Mouse (Mus musculus) forebrain, embryonic 11.5 days (tissue): ENCODE results near the gene Ncf2. TPM values are rescaled to one million over a fixed set of nuclear protein-coding genes. Genes with fewer than 3 reads are reported as not detected.

ENCODE experiments used
- ATAC-seq: fragments of 200-750 bp; cut with Nextera tagmentation; replicated peaks from 2 replicates; pipeline ENCODE4 v1.8.0; 2017; ENCODE audit warnings: moderate TSS enrichment; ENCODE audit not compliant: low FRiP score
- DNase-seq: peaks from one replicate; pipeline ENCODE4 v3.0.0-alpha.2; 2017; ENCODE audit warnings: low spot score
- H3K27ac ChIP-seq: fragments of 300-500 bp; sonication (generic); 2 replicates; pipeline ENCODE4 v1.5.1; 2014; ENCODE audit warnings: low read depth, low read length
- H3K27me3 ChIP-seq: fragments of 300-500 bp; sonication (generic); 2 replicates; pipeline ENCODE4 v1.6.1; 2014; ENCODE audit warnings: mild to moderate bottlenecking, low read length, mixed read lengths; ENCODE audit not compliant: control insufficient read depth, insufficient read depth
- H3K36me3 ChIP-seq: fragments of 300-500 bp; sonication (generic); 2 replicates; pipeline ENCODE4 v1.6.1; 2014; ENCODE audit warnings: mild to moderate bottlenecking, low read length, moderate library complexity, mixed read lengths; ENCODE audit not compliant: control insufficient read depth, insufficient read depth
- H3K4me1 ChIP-seq: fragments of 300-500 bp; sonication (generic); replicated peaks from 2 replicates; pipeline ENCODE4 v1.6.1; 2014; ENCODE audit warnings: low read length, mixed read lengths; ENCODE audit not compliant: control insufficient read depth, insufficient read depth
- H3K4me2 ChIP-seq: fragments of 300-500 bp; sonication (generic); 2 replicates; pipeline ENCODE4 v1.6.1; 2014; ENCODE audit warnings: low read depth, mild to moderate bottlenecking, low read length, moderate library complexity, mixed read lengths; ENCODE audit not compliant: severe bottlenecking
- H3K4me3 ChIP-seq: fragments of 300-500 bp; sonication (generic); 2 replicates; pipeline ENCODE4 v1.5.1; 2014; ENCODE audit warnings: low read depth, low read length
- H3K9ac ChIP-seq: fragments of 300-500 bp; sonication (generic); 2 replicates; pipeline ENCODE4 v1.6.1; 2014; ENCODE audit warnings: low read length
- H3K9me3 ChIP-seq: fragments of 300-500 bp; sonication (generic); 2 replicates; pipeline ENCODE4 v1.6.1; 2016; ENCODE audit warnings: low read length, mixed read lengths; ENCODE audit not compliant: control insufficient read depth
- WGBS: fragments of 180-500 bp; shearing (Covaris S2); extraction: QIAGEN DNeasy Blood & Tissue Kit; methylation state at CpG from one replicate; pipeline ENCODE4 v1.1.7; 2014; 5-methylcytosine and 5-hydroxymethylcytosine counted together
- polyA plus RNA-seq: library from polyadenylated mRNA; unstranded; fragments of >200 nt; fragmentation: Nextera tagmentation; extraction: Ambion mirVana; gene quantifications from 2 replicates; pipeline ENCODE4 v1.2.1, GENCODE M21; 2014

Gene Ncf2
- polyA plus RNA-seq, 1 experiment from 2014 or later = 2.5 TPM

DNA sequence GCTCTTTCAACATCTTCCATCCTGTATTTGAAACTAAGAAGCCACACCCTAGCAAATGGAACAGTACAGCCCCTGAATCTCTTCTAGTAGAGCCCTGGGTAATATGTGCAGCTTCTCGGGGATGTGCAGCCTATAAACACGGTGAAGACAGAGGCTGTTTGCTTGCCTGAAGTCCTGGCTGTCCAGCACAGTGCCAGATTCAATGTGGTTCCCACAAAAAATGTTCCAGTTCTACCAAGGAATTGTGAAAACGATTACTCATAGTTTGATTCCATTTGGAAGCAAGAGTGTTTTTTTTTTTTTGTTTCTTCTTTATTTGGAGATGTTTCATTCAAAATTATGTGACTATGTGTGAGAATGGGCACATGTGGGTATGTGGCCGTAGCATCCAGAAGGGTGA, 21.8 kb downstream of the Ncf2 start:
- Histone ChIP-seq H3K4me2 (no peak overlapping the region), H3K27me3 (no peaks in the 10 kb centered on the region), H3K9me3 (no peaks in the 10 kb centered on the region), H3K9ac (no peak overlapping the region), H3K4me1 (peaks cover 5% of the 10 kb centered on the region; the same call in 1 of the 2 replicates), H3K27ac (no peak overlapping the region), H3K36me3 (no peaks in the 10 kb centered on the region), H3K4me3 (no peak overlapping the region)
- ATAC-seq (no peak), DNase-seq (no peak)
- 91% methylated on average over 4 of the region's 4 CpGs for WGBS

DNA sequence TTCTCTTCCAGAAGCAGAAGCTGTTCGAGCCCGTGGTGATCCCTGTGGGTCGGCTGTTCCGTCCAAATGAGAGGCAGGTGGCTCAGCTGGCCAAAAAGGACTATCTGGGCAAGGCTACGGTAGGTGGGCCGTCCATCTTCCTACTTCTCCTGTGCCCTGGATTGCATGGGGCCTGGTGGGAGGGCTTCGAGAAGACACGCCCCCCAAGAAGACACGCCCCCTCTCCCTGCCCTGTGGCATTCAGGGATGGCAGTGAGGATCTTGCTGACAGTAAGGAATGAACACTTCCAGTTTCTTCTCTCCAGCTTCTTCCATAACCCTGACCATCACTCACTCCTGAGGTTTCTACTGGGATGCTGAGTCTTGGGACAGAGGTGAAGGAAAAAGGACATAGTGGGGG, 24.2 kb downstream of the Ncf2 start:
- Histone ChIP-seq H3K36me3 (no peaks in the 10 kb centered on the region), H3K9ac (no peak overlapping the region), H3K4me3 (no peak overlapping the region), H3K27me3 (no peaks in the 10 kb centered on the region), H3K9me3 (no peaks in the 10 kb centered on the region), H3K27ac (no peak overlapping the region), H3K4me2 (no peak overlapping the region), H3K4me1 (no peaks in the 10 kb centered on the region)
- no peak for DNase-seq
- no peak for ATAC-seq
- WGBS = 81% methylated on average over 9 of the region's 9 CpGs

DNA sequence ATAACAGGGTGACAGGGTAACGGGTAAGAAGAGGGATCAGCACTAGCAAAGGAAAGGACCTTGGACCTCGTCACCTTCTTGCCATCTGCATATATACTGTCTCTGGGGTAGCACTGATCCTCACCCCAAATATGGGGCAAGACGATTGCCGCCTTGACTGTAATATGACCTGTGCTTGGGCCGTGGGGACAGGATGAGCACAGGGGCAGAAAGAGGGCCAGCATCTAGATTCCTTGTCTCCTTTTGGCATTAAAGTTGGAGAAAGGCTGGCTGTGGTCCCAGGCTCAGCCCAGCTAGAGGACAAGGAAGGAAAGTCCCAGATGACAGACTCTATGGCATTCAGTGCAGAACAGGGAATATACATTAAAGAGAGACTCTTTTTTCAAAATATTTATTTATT, 26.5 kb downstream of the Ncf2 start:
- Histone ChIP-seq H3K27me3 (no peaks in the 10 kb centered on the region), H3K4me1 (no peaks in the 10 kb centered on the region), H3K4me2 (no peak overlapping the region), H3K27ac (no peak overlapping the region), H3K4me3 (no peak overlapping the region), H3K9ac (no peak overlapping the region), H3K9me3 (no peaks in the 10 kb centered on the region), H3K36me3 (no peaks in the 10 kb centered on the region)
- 87% methylated on average over 5 of the region's 5 CpGs for WGBS
- ATAC-seq (no peak), DNase-seq (no peak)

DNA sequence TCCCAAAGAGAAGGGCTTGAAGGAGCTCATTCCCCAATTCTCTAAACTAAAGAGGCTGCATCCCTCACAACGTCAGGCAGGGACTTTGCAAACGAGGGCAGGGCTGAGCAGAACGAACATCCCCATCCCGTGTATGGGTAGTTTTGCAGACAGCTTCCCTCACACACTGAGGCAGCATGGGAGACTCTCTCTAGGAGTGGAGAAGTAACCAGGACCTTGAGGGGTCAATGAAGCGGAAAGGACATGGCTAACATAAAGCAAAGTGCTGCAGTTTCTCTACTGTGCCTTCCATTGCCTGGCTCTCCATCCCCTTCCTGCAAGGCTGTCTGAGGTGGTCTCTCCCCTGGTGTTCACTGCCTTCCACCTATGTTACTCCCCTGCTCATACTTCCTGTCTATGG, 28.2 kb downstream of the Ncf2 start:
- 82% methylated on average over 5 of the region's 5 CpGs for WGBS
- H3K27me3 ChIP-seq = no peaks in the 10 kb centered on the region
- no peaks in the 10 kb centered on the region for H3K4me1 ChIP-seq
- no peak overlapping the region for H3K27ac ChIP-seq
- ATAC-seq = no peak
- no peaks in the 10 kb centered on the region for H3K36me3 ChIP-seq
- H3K9me3 ChIP-seq = no peaks in the 10 kb centered on the region
- no peak for DNase-seq
- no peak overlapping the region for H3K4me2 ChIP-seq
- no peak overlapping the region for H3K4me3 ChIP-seq
- H3K9ac ChIP-seq = no peak overlapping the region

DNA sequence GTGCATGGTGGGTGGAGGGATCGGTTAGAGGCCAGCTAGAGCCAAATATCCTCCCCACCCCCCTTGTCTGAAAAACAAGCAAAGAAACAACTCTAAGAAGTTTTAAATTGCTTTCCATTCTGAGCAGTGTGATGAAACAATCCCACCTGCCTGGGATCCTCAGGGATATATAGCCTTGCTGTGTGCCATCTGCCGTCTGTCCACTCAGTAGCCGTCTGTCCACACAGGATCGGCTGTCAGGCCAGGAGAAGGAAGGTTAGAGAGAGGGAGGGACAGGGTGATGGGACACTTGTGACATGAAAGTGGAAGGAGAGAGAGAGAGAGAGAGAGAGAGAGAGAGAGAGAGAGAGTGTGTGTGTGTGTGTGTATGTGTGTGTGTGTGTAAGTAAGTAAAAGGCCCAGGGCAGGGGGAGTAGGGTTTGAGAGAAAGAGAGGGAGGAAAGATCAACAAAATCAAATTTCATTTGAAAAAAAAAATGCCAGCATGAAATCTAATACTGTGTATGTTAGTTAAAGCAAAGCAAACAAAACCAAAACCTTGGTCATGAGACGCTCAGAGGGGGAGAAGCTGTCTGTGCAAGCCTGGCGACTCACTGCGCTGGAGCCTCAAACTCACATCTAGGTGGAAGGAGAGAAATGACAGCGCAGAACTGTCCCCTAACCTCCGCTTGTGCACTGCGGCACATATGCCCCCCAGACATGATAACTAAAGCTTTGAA, 28.8 kb downstream of the Ncf2 start:
- ATAC-seq = no peak

DNA sequence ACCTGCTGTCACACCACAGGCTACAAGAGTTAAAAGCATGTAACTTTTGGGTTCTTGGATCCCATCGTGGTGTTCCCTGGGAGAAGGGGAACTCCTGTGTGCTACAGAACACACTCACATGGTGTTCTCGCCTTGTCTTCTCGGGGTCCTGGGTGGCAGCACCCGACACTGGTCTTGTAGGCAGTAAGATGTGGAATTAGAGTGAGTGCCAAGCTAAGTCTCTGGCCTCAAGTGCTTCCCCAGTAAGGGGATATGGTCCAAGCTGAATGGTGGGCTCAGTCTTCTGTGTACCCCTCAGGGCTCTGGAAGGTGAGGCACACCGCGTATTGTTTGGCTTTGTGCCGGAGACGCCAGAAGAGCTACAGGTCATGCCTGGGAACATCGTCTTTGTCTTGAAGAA, 30.1 kb downstream of the Ncf2 start:
- H3K9ac ChIP-seq = no peak overlapping the region
- no peak for DNase-seq
- H3K4me2 ChIP-seq = no peak overlapping the region
- WGBS = 96% methylated on average over 9 of the region's 9 CpGs
- no peak overlapping the region for H3K4me3 ChIP-seq
- H3K27ac ChIP-seq = no peak overlapping the region
- H3K9me3 ChIP-seq = no peaks in the 10 kb centered on the region
- no peaks in the 10 kb centered on the region for H3K4me1 ChIP-seq
- no peaks in the 10 kb centered on the region for H3K36me3 ChIP-seq
- H3K27me3 ChIP-seq = no peaks in the 10 kb centered on the region
- no peak for ATAC-seq

More for the DNA sequence above, 28.8 kb downstream of the Ncf2 start:
- Histone ChIP-seq H3K4me3 (no peak overlapping the region), H3K4me2 (no peak overlapping the region), H3K9ac (no peak overlapping the region), H3K9me3 (no peaks in the 10 kb centered on the region), H3K27ac (no peak overlapping the region), H3K36me3 (no peaks in the 10 kb centered on the region), H3K4me1 (no peaks in the 10 kb centered on the region), H3K27me3 (no peaks in the 10 kb centered on the region)
- no peak for DNase-seq
- 80% methylated on average over 10 of the region's 10 CpGs for WGBS

DNA sequence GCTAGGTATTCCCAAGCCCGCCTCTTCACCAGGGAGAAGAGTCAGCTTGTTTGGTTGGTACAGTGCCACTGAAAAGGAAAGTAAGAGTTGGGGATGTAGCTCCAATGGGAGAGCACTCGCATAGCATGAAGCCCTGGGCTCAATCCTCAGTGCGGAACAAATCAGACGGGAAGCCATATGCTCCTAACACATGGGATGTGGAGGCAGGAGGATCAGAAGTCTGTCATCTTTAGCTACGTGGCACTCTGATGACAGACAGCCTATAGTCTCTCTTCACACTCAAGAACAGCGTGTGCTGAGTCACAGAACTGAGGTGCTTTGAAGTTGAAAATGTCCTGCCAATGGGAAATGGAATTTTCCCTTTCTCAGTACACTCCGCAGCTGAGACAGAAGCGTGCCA, 31.0 kb downstream of the Ncf2 start:
- H3K4me1 ChIP-seq = no peaks in the 10 kb centered on the region
- DNase-seq (no peak), ATAC-seq (no peak)
- no peaks in the 10 kb centered on the region for H3K9me3 ChIP-seq
- no peak overlapping the region for H3K27ac ChIP-seq
- H3K36me3 ChIP-seq = no peaks in the 10 kb centered on the region
- no peak overlapping the region for H3K9ac ChIP-seq
- H3K4me2 ChIP-seq = no peak overlapping the region
- H3K4me3 ChIP-seq = no peak overlapping the region
- H3K27me3 ChIP-seq = no peaks in the 10 kb centered on the region
- WGBS = 93% methylated on average over 8 of the region's 8 CpGs

DNA sequence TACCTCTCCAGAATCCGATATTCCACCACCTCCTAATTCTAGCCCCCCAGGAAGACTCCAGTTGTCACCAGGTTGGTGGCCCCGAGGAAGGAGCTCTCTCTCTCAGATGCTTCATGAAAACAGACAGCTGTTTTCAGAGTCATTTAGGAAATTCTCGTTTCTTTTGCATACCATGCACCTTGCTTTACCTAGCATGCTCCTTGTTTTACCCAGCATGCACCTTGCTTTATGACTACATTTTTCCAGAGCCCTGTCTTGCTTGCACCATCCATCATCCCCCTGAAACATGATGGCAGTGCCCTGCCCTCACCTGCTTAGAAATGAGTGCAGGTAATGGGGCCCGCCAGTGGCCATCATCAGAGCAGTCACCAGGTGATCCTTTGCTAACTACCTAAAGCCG, 31.6 kb downstream of the Ncf2 start:
- no peak overlapping the region for H3K4me3 ChIP-seq
- no peaks in the 10 kb centered on the region for H3K36me3 ChIP-seq
- H3K4me2 ChIP-seq = no peak overlapping the region
- no peak overlapping the region for H3K9ac ChIP-seq
- H3K27ac ChIP-seq = no peak overlapping the region
- no peak for DNase-seq
- WGBS = 85% methylated on average over 5 of the region's 5 CpGs
- H3K9me3 ChIP-seq = no peaks in the 10 kb centered on the region
- ATAC-seq = no peak
- no peaks in the 10 kb centered on the region for H3K4me1 ChIP-seq
- H3K27me3 ChIP-seq = no peaks in the 10 kb centered on the region

DNA sequence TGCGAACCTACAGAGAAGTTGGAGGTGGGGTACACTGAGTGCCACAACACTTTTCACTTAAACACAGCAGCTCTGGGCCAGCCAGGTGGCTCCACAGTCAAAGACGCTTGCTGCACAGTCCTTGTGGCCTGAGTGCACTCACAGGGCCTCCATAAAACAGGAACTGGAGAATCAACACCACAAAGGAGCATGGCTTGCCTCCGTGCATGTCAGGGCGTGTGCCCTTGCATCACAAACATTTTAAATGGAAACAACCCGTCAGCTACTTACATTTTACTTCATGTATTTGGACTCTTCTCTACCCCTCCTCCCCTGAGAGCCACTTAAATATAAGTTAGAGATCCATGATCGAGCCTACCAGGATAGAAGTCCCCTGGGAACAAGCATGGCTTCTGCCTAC, 32.3 kb downstream of the Ncf2 start:
- Histone ChIP-seq H3K9me3 (no peaks in the 10 kb centered on the region), H3K4me3 (no peak overlapping the region), H3K4me1 (no peaks in the 10 kb centered on the region), H3K4me2 (no peak overlapping the region), H3K36me3 (no peaks in the 10 kb centered on the region; the same call in 1 of the 2 replicates), H3K27ac (no peak overlapping the region), H3K9ac (no peak overlapping the region), H3K27me3 (no peaks in the 10 kb centered on the region)
- no peak for ATAC-seq
- WGBS = 91% methylated on average over 6 of the region's 6 CpGs
- DNase-seq = no peak
